Mouse (Mus musculus): ENCODE results near the gene Slc26a11. TPM values are rescaled to one million over a fixed set of nuclear protein-coding genes. Genes with fewer than 3 reads are reported as not detected.

Slc26a11 gene
- polyA plus RNA-seq (2015; fragmentation: Nextera tagmentation; extraction: Ambion mirVana), result 4.3 and 5.3 TPM in 2 replicates

- peak; percentile 94 for ATAC-seq (ENCODE audit: low read depth)
- H3K9me3 ChIP-seq, result no peaks in the 10 kb centered on the region
- H3K9ac ChIP-seq, result peak within 1 kb of the TSS; percentile 73
- H3K27me3 ChIP-seq, result no peaks in the 10 kb centered on the region
- H3K4me3 ChIP-seq, result peak within 1 kb of the TSS; percentile 62
- peak within 1 kb of the TSS; percentile 59 for H3K27ac ChIP-seq (replicated peaks)
- peak within 1 kb of the TSS; percentile 83 for H3K4me2 ChIP-seq
- H3K36me3 ChIP-seq, result no peaks in the 10 kb centered on the region
- WGBS, result 2% methylated on average over 34 of the region's 40 CpGs
- H3K4me1 ChIP-seq (replicated peaks), result peaks cover 18% of the 10 kb centered on the region
Measured at GRCm38 (mm10) chr11:119355443-119356385, at the start of gene Slc26a11, which contains the start of gene Sgsh. Slc26a11 (plus strand) TSS chr11:119355557. Sgsh (minus strand) TSS chr11:119355536.

- H3K4me2 ChIP-seq, result no peak overlapping the region
- H3K9me3 ChIP-seq, result no peaks in the 10 kb centered on the region
- peaks cover 9% of the 10 kb centered on the region for H3K4me1 ChIP-seq (replicated peaks)
- H3K4me3 ChIP-seq, result no peak overlapping the region
- H3K27ac ChIP-seq (replicated peaks), result no peak overlapping the region
- WGBS, result 60% methylated on average over 13 of the region's 13 CpGs
- H3K36me3 ChIP-seq, result no peaks in the 10 kb centered on the region
- peaks cover 4% of the 10 kb centered on the region; the same call in 1 of the 2 replicates for H3K27me3 ChIP-seq
- H3K9ac ChIP-seq, result 0 out of 2 replicates have a peak overlapping the region, but pooled peaks have one; percentile 34
- no peak for ATAC-seq (ENCODE audit: low read depth)
Measured at GRCm38 (mm10) chr11:119306762-119307657, 48.3 kb upstream of the Slc26a11 start.

GRCm38 (mm10) chr11:119307658-119307867 is 47.8 kb upstream of the Slc26a11 start, which contains the start of gene Card14:
Card14 (plus strand) TSS chr11:119307768.
- Histone ChIP-seq H3K9me3 (no peaks in the 10 kb centered on the region), H3K9ac (peak within 1 kb of the TSS; percentile 34; the same call in 1 of the 2 replicates), H3K36me3 (no peaks in the 10 kb centered on the region), H3K27me3 (peaks cover 4% of the 10 kb centered on the region; the same call in 1 of the 2 replicates), H3K4me3 (no peak within 1 kb of the TSS), H3K4me2 (no peak within 1 kb of the TSS), H3K27ac (replicated peaks) (no peak within 1 kb of the TSS), H3K4me1 (replicated peaks) (peaks cover 9% of the 10 kb centered on the region)
- 65% methylated on average over 1 of the region's 1 CpGs for WGBS
- no peak for ATAC-seq (ENCODE audit: low read depth)

- Histone ChIP-seq H3K9ac (peak overlapping the region; percentile 34; the same call in 1 of the 2 replicates), H3K4me3 (no peak overlapping the region), H3K9me3 (no peaks in the 10 kb centered on the region), H3K27ac (replicated peaks) (no peak overlapping the region), H3K4me1 (replicated peaks) (peaks cover 9% of the 10 kb centered on the region), H3K36me3 (no peaks in the 10 kb centered on the region), H3K27me3 (peaks cover 4% of the 10 kb centered on the region; the same call in 1 of the 2 replicates), H3K4me2 (no peak overlapping the region)
- WGBS, result 28% methylated on average over 11 of the region's 11 CpGs
- no peak for ATAC-seq (ENCODE audit: low read depth)
Measured at GRCm38 (mm10) chr11:119307916-119308315, 47.4 kb upstream of the Slc26a11 start.

- no peak overlapping the region for H3K4me3 ChIP-seq
- no peak overlapping the region for H3K9ac ChIP-seq
- ATAC-seq (ENCODE audit: low read depth), result no peak
- peaks cover 9% of the 10 kb centered on the region for H3K4me1 ChIP-seq (replicated peaks)
- H3K9me3 ChIP-seq, result no peaks in the 10 kb centered on the region
- WGBS, result 15% methylated on average over 10 of the region's 10 CpGs
- H3K27me3 ChIP-seq, result no peaks in the 10 kb centered on the region
- no peaks in the 10 kb centered on the region for H3K36me3 ChIP-seq
- no peak overlapping the region for H3K4me2 ChIP-seq
- H3K27ac ChIP-seq (replicated peaks), result no peak overlapping the region
Measured at GRCm38 (mm10) chr11:119310621-119311020, 44.7 kb upstream of the Slc26a11 start.

GRCm38 (mm10) chr11:119314252-119314936 is 41.0 kb upstream of the Slc26a11 start:
- H3K36me3 ChIP-seq, result no peaks in the 10 kb centered on the region
- H3K4me2 ChIP-seq, result no peak overlapping the region
- 81% methylated on average over 17 of the region's 17 CpGs for WGBS
- H3K4me1 ChIP-seq (replicated peaks), result no peaks in the 10 kb centered on the region
- 0 out of 2 replicates have a peak, but pooled peaks cover 3% of the 10 kb centered on the region for H3K27me3 ChIP-seq
- no peak overlapping the region for H3K4me3 ChIP-seq
- no peaks in the 10 kb centered on the region for H3K9me3 ChIP-seq
- no peak overlapping the region for H3K27ac ChIP-seq (replicated peaks)
- no peak overlapping the region for H3K9ac ChIP-seq
- ATAC-seq (ENCODE audit: low read depth), result no peak

GRCm38 (mm10) chr11:119316720-119317119 is 38.6 kb upstream of the Slc26a11 start:
- Histone ChIP-seq H3K4me2 (no peak overlapping the region), H3K4me3 (no peak overlapping the region), H3K9ac (no peak overlapping the region), H3K4me1 (replicated peaks) (no peaks in the 10 kb centered on the region), H3K27me3 (0 out of 2 replicates have a peak, but pooled peaks cover 3% of the 10 kb centered on the region), H3K27ac (replicated peaks) (no peak overlapping the region), H3K9me3 (no peaks in the 10 kb centered on the region), H3K36me3 (no peaks in the 10 kb centered on the region)
- WGBS, result 88% methylated on average over 4 of the region's 4 CpGs
- no peak for ATAC-seq (ENCODE audit: low read depth)

GRCm38 (mm10) chr11:119322521-119322920 is 32.8 kb upstream of the Slc26a11 start:
- Histone ChIP-seq H3K27ac (replicated peaks) (no peak overlapping the region), H3K4me3 (no peak overlapping the region), H3K4me2 (no peak overlapping the region), H3K36me3 (no peaks in the 10 kb centered on the region), H3K9me3 (no peaks in the 10 kb centered on the region), H3K4me1 (replicated peaks) (no peaks in the 10 kb centered on the region), H3K27me3 (peaks cover 8% of the 10 kb centered on the region; the same call in 1 of the 2 replicates), H3K9ac (no peak overlapping the region)
- WGBS, result 85% methylated on average over 13 of the region's 13 CpGs
- no peak for ATAC-seq (ENCODE audit: low read depth)

- ATAC-seq (ENCODE audit: low read depth), result no peak
- H3K27me3 ChIP-seq, result peaks cover 7% of the 10 kb centered on the region; the same call in 1 of the 2 replicates
- H3K4me2 ChIP-seq, result no peak overlapping the region
- H3K27ac ChIP-seq (replicated peaks), result 0 out of 2 replicates have a peak overlapping the region, but pooled peaks have one; percentile 38
- 74% methylated on average over 1 of the region's 1 CpGs for WGBS
- no peak overlapping the region for H3K9ac ChIP-seq
- no peak overlapping the region for H3K4me3 ChIP-seq
- no peaks in the 10 kb centered on the region for H3K4me1 ChIP-seq (replicated peaks)
- no peaks in the 10 kb centered on the region for H3K9me3 ChIP-seq
- no peaks in the 10 kb centered on the region for H3K36me3 ChIP-seq
Measured at GRCm38 (mm10) chr11:119325068-119325467, 30.3 kb upstream of the Slc26a11 start.

- Histone ChIP-seq H3K9me3 (no peaks in the 10 kb centered on the region), H3K27ac (replicated peaks) (no peak overlapping the region), H3K27me3 (no peaks in the 10 kb centered on the region), H3K4me3 (no peak overlapping the region), H3K4me2 (no peak overlapping the region), H3K36me3 (no peaks in the 10 kb centered on the region), H3K4me1 (replicated peaks) (no peaks in the 10 kb centered on the region), H3K9ac (no peak overlapping the region)
- WGBS, result 67% methylated on average over 4 of the region's 4 CpGs
- no peak for ATAC-seq (ENCODE audit: low read depth)
Measured at GRCm38 (mm10) chr11:119330592-119330991, 24.8 kb upstream of the Slc26a11 start.

GRCm38 (mm10) chr11:119331970-119332369 is 23.4 kb upstream of the Slc26a11 start:
- Histone ChIP-seq H3K36me3 (no peaks in the 10 kb centered on the region), H3K4me1 (replicated peaks) (no peaks in the 10 kb centered on the region), H3K27ac (replicated peaks) (no peak overlapping the region), H3K4me3 (no peak overlapping the region), H3K9me3 (no peaks in the 10 kb centered on the region), H3K27me3 (no peaks in the 10 kb centered on the region; the same call in 1 of the 2 replicates), H3K9ac (no peak overlapping the region), H3K4me2 (no peak overlapping the region)
- ATAC-seq (ENCODE audit: low read depth), result no peak
- WGBS, result 56% methylated on average over 3 of the region's 3 CpGs

Data from neural tube, embryonic 13.5 days (tissue).